Mouse (Mus musculus) naive thymus-derived CD4-positive, alpha-beta T cell, adult 2 months (primary cell): ENCODE measurements around the gene Sertad1.
A peak's percentile ranks its signal among the peaks of the same experiment; 100 is the strongest.

Source experiments
- DNase-seq: peaks from one replicate; pipeline ENCODE4 v3.0.0-alpha.2; 2011; ENCODE audit warnings: low read depth

Sertad1 gene

DNA sequence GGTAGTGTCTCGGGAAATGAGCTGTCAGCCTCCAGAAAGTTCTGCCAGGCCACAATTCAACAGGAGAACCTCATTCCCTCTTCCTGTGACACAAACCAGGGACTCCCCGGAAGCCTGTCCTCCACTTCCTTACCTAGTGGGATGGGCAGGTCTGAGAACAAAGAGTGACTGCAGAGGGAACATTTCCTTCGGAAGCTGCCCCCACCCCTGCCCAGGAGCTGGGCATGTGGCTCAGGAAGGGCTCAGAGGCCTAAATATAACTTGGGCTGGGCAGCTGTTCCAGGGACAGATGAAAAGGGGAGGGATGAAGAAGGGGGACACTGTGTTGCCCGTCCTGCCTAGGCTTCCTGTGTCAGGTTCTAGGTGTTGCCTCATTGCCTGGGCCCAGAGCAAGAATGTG lies 14.9 kb downstream of the Sertad1 start:
- no peak for DNase-seq

DNA sequence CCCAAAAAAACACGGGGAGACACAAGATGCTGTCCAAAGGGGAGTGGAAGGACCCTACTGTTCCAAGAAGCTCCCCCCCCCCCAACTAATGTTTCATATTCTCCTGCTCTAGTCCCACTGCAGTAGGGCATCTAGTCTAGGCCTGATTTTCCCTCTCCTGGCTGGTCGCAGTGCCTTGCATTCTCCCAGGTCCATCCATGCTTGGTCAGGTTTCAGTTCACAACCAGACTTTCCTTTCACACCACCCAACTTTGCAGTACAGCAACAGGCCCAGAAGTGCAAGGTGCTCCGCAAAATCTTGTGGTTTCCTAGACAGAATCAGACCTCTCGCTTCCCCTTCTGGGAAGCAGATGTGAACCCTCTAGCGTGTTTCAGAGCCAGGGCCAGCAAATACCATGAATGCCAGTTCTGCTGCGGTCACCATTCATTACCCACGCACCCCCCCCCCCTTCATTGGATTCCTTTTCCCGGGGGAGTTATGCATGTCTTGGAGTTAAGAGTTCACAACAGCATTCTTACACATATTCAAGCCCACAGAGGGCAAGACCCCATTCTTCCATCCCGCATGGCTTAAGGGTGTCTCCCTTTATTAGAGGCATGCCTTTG lies 20.2 kb downstream of the Sertad1 start:
- DNase-seq = no peak

DNA sequence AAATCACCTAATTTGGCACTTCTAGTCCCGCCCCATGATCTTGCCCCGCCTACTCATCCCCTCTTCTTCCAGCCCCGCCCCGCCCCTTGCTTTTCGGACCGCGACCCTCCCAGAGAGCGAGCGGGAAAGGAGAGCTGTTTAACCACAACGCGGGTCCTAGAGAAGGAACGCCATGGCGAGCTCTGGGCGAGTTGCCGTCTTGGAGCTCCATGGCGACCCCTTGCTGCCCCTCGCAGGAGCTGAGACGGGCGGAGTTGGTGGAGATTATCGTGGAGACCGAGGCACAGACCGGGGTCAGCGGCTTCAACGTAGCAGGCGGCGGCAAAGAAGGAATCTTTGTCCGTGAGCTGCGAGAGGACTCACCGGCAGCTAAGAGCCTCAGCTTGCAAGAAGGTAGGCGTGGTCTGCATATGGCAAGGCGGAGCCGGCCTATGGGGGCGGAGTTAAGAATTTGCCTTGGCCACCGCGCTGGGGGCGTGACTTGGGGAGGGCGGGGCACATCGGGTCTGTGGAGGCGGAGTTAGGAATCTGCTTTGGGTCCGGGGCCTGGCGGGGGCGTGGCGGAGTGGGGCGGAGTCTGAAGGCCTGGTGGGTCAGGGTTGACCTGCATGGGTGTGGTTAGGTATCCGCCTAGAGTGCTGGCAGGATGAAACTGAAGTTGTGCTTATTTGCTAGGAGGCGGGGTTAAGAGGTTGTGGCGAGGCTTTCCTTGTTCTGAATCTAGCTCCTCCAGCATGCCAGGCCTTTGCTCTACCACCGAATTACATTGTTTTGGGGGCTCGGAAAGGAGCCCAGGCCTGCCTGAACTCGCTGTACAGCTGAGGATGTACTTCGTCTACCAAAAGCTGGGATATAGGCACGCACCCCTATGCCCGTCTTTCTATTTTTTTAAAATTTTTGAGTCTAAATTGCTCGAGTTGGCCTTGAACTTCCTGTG lies 21.3 kb downstream of the Sertad1 start:
- peak; percentile 98 for DNase-seq

DNA sequence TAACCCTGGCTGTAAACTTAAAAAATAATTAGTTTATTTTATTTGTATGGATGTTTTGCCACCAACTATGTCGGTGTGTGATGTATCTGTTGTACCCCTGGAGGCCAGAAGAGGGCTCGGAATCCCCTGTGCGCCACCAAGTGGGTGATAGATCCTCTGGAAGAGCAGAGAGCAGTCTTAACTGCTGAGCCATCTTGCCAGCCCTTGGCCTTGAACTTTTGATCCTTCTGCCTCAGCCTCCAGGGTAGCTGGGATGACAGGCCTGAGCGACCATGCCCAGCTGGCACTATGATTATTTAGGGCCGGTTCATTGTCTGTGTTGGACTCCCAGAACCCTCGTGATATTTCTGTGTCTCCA lies 21.9 kb downstream of the Sertad1 start:
- DNase-seq = peak; percentile 85

DNA sequence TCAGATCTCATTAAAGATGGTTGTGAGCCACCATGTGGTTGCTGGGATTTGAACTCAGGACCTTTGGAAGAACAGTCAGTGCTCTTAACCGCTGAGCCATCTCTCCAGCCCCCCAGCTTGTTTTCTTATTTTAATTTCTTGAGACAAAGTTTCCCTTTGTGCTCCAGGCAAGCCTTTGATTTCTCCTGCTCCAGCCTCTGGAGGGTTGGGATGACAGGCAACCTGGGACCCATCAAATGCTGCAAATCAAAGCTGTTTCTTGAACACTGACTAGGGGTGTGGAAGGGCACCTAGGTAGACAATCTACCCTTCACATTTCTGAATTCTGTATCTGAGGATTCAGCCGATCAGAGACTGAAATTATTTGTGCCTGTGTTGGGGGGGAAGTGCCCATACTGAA lies 24.1 kb downstream of the Sertad1 start:
- DNase-seq = no peak

DNA sequence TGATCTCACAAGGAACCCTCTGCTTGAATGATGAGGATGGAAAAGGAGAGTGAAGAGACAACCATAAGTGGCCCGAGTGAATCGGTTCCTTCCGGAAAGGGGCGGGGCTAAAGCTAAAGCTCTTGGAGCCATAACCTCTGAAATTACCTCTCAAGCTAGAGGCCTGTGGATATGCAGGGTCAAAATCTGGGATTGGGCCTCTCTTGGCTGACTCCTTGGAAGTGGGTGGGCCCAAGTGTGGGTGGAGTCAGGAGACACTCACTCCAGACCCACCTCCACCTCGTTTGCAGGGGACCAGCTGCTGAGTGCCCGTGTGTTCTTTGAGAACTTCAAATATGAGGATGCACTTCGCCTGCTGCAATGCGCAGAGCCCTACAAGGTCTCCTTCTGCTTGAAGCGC lies 28.3 kb downstream of the Sertad1 start:
- no peak for DNase-seq

DNA sequence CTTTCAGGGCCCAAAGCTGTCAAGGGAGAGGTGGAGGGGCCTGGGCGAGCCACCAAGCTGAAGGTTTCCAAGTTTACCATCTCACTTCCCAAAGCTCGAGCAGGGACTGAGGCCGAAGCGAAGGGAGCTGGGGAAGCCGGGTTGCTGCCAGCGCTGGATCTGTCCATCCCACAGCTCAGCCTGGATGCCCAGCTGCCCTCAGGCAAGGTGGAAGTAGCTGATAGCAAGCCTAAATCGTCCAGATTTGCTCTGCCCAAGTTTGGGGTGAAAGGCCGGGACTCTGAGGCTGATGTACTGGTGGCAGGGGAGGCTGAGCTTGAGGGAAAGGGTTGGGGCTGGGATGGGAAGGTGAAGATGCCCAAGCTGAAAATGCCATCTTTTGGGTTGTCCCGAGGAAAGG lies 31.6 kb downstream of the Sertad1 start:
- DNase-seq = no peak

DNA sequence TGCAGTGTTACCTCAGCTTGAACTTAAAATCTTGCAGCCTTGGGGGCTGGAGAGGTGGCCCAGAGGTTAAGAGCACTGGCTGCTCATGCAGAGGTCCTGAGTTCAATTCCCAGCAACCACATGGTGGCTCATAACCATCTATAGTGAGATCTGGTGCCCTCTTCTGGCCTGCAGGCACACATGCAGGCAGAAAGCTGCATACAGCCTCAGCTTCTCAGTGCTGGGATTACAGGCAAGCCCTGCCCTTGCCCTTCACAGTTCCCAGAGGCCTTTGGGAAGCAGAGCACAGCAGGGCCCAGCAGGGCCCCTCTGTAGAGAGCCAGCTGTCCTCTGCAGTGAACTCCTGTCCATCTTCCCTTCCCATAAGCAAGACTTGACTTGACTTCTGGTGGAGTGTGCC lies 33.4 kb downstream of the Sertad1 start:
- DNase-seq = no peak

DNA sequence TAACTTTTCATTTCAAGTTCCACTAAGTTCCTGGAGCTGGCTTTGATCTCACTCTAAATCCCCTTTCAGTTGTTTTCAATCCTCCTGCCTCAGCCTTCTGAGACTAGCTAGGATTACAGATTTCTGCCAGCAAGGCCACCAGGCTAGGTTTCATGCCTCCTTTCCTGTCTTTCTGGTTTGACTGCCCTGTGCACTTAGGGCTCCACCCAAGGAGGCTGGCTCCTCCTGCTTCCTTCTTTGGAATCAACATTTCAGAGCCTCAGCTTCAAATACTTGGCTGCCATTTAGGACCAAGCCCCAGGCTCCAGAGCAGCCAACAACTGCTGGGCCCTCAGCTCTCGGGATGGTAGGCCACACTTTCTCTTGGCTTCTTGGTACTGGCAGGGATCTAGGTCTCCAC lies 33.9 kb downstream of the Sertad1 start:
- no peak for DNase-seq

DNA sequence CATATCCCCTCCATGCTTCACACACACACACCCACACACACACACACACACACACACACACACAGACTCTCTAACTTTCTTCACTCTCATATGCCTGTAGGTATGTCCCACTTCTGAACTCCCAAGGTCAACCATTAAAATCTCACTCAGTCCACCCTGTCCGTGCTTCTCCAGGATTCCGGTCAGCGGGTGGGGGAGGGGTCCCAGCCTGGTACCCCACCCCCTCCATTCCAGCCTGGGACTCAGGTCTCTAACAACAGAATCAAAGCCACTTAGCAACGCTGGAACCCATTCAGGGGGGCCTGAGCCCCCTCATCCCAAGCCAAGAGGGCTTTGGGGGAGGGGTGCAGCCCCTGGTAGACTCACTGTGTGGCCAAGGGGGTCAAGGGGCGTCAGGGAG lies 36.3 kb downstream of the Sertad1 start, which contains the start of gene Hipk4:
TSS of gene Hipk4 (plus strand) at position 301 of the 400 bp plus-strand sequence.
- DNase-seq = no peak

DNA sequence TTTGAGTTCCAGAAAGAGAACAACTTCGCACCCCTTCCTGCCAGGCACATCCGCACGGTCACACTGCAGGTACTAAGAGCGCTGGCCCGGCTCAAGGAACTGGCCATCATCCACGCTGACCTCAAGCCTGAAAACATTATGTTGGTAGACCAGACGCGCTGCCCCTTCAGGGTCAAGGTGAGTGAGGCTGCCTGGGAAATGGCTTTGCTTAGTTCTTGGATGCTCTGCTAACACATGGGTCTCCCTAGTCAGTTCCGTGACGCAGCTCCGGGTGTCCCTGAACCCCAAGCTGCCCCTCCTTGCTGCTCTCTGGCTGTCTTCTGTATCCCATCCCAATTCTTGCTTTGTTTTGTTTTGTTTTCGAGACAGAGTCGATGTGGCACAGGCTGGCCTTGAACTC lies 37.1 kb downstream of the Sertad1 start:
- DNase-seq = no peak

DNA sequence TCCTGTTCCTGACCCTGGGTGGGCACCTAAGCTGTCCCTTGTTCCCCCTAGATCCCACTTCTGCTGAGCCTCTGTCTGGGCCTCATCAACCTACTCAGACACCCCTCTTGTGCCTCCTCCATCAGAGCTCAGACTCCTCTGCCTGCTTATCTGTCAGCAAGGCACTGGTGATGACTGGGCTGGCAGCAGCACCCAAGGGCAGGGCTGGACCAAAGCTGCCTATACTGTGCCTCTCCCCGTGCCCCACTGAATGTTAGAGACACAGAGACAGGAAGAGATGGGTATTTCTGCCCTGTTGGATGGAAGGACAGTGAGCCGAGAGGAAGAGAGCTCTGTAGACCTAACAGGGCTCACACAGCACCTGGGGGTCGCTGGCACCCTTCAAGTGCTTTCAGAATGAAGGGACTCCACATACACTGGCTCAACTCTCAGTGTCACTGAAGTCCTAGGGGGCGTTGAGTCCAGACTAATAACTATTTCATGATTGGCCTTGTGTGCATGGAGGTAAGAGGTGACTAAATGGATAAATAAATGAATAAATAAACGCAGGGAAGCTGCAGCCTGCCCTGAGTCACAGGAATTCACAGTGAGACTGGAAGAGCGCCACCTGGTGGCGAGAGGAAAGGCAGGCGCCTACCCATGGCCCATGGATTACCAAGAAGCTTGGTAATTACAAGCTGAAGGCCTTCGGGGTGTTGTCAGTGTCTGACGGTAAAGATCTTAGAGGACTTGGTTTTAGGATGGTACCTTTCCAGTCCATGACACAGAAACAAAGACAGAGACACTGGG lies 39.5 kb downstream of the Sertad1 start:
- DNase-seq = peak; percentile 88

DNA sequence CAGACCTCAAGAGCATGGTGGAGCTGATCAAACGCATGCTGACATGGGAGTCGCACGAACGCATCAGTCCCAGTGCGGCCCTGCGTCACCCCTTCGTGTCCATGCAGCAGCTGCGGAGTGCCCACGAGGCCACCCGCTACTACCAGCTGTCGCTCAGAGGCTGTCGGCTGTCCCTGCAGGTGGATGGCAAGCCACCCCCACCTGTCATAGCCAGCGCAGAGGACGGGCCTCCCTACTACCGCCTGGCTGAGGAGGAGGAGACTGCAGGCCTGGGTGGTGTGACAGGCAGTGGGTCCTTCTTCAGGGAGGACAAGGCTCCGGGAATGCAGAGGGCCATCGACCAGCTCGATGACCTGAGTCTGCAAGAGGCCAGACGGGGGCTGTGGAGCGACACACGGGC lies 42.4 kb downstream of the Sertad1 start:
- no peak for DNase-seq

DNA sequence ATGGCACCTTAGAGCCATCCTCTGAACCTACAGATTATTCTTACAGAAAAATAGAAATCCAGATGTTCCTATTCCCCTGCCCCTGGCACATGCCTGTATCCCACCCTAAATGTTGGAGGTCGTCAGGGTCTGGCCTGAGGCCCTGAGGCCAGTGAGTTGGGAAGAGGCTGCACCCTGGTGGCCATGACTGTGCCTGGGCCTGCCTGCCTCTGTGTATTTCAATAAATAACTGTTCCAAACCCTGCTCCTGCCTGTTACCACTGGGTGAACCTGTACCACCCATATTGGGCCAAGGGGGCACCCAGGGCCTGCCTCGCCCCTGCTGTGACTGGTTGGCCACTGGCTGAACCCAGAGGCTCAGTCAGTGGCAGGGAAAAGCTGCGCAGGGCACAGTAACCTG lies 44.2 kb downstream of the Sertad1 start:
- no peak for DNase-seq

DNA sequence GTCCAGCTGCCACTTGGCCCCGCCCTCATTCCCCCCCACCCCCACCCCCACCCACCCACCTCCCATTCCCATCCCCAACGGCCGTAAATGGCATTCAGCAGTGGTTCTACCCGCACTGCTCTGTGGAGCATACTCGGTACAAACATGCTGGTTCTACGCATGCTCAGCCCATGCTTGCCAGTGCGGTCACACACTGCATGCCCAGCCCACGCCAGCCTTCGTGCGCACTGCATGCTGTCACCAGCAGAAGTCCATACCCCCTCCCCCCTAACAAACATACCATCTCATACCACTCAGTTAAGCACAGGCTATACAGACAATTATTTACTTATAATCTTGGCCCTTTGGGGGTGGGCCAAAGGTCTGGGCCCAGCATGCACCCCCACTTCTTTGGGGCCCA lies 45.0 kb downstream of the Sertad1 start:
- DNase-seq = no peak

DNA sequence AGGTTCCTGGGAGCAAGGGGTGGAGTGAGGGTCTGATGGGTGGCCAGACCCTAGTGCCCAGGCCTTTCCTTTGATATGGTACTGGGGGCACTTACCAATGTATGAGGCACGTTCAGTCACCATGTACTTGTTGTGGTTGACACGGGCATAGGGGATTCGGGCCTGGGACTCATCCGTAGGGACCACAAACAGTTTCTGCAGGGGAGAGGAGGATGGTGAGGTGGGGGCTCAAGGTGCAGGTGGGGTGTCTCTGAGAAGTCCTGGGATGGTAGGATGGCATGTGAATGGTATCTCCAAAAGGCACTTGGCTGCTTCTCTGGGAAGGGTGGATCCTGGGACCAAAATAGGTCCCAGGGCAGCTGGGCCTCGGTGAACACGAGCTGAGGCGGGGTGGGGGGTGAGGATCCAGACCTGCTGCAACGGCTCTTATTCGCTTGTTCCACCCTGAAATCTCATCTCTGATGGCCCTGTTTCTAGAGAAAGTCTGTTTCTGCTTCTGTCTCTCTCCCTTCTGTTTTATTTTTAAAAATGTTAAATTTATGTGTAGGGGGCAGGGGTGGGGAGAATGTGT lies 45.9 kb downstream of the Sertad1 start:
- no peak for DNase-seq

DNA sequence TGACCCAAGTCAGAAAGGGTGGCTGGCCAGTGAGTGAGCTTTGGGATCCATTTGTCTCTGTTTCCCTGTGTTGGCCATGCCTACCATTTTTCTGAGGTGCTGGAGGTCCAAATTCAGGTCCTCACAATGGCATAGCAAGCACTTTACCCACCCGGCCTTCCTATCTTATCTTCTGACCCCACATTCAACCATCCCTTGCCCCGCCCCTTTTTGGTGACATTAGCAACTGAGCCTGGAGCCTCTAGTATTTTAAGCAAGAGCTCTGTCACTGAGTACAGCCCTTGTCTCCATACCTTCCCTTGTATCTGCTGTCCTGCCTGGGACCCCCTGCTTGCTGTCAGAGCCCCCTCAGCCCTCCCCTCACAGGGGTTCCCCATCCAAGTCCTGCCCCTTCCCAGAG lies 48.7 kb downstream of the Sertad1 start:
- no peak for DNase-seq

DNA sequence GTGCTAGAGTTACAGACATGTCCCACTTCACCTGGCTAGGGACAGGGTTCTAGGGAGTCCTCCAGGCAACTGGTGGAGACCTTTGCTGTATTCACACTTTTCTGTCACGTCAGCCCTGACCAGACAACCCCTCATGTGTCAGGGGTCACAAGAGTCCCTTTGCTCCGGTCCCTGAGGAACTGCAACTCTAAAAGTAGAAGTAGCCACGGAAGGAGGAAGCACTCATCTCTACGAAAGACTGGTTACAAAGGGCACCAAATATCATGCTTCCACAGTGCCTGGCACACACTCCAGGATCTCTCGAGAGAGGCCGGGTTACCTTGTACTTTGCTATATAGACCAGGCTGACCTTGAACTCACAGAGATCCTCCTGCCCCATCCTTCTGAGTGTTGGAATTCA lies 49.9 kb downstream of the Sertad1 start:
- DNase-seq = no peak

DNA sequence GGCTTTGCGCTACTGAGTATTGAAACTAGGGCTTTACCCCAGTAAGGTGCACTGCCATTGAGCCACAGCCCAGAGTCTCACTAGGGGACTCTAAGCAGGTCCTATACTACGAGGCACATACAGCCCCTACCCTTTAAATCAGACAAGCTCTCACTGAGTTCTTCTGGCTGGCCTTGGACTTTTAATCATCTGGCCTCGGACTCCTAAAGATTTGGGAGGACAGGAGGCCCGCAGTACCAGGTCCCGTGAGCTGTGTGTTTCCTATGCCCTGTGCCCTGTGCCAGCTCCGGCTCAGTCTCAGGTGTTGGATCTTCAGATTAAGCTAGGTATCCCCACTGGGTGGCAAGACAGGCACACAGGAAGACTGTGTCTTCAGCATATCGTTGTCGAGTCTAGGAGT lies 51.3 kb downstream of the Sertad1 start:
- no peak for DNase-seq

DNA sequence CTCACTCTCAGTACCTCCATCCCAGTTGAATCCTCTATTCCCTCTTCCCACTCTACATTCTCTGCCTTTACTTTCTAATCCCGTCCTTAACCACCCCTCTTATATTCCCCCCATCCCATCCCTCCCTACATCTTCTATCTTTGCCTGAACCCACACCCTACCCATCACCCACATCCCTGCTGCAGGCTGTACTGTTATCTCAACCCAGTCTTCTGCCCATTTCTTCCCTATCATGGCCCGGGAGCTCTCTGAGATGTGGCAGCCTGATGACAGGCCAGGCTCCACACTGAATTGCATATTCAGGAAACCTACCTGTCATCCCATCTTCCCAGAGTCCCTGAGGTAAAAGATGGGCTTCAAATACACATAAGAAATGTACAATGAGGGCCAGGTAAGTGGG lies 52.1 kb downstream of the Sertad1 start:
- DNase-seq = no peak
